Mouse (Mus musculus) embryonic fibroblast, embryonic 13.5 days (primary cell): ENCODE measurements at regions not wholly inside any gene's neighbourhood (a gene's known extent, or its start where the extent isn't known, plus 50 kb on each side); places are given as distances from the start of the nearest gene placed in this dataset.

Experiments used
- CTCF ChIP-seq: IDR thresholded peaks from 2 replicates; pipeline ENCODE4 v1.5.1; 2011; ENCODE audit warnings: mild to moderate bottlenecking, control low read depth, low read length, moderate library complexity, borderline replicate concordance; ENCODE audit not compliant: insufficient read depth
- POLR2A ChIP-seq: IDR thresholded peaks from 2 replicates; pipeline ENCODE4 v1.6.1; 2011; ENCODE audit warnings: low read depth, mild to moderate bottlenecking, control low read depth, low read length, moderate library complexity

DNA sequence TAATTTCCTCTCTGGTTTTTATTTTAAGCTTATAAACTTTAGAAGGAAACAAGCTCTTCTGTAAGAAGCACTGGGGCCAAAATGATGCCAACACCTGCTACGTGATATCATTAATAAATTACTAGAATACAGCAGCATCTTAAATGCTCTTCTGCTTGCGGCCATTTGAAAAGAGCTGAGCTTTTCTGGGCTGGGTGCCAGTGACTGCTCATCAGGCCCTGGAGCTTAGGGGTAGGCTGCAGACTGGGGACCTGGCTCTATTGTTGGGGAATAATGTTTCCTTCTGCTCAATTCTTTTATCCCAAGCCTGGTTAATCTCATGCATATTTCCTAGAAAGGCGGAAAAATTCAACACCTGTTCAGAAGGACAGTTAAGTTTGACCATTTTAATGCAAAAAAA, 436.7 kb upstream of the Zdhhc25 start:
- TF ChIP-seq CTCF: no peak
- no peak for TF ChIP-seq POLR2A
